Mouse (Mus musculus): ENCODE measurements around the gene Fxyd3.

- TF ChIP-seq CTCF (IDR thresholded peaks at IDR 0.05) (no peak), POLR2A (IDR thresholded peaks at IDR 0.05; ENCODE audit: insufficient read depth, low read depth, low read length) (no peak), EP300 (IDR thresholded peaks at IDR 0.05; ENCODE audit: insufficient read depth, low read depth, low read length) (no peak)
Observed at GRCm38 (mm10) chr7:31073546-31073945, 3.0 kb downstream of the Fxyd3 start.

Data from heart, adult 2 months (tissue).